Mouse (Mus musculus) embryonic fibroblast, embryonic 13.5 days (primary cell): ENCODE data around the gene Neurod1.

ENCODE experiments used
- CTCF ChIP-seq: IDR thresholded peaks from 2 replicates; pipeline ENCODE4 v1.5.1; 2011; ENCODE audit warnings: mild to moderate bottlenecking, control low read depth, low read length, moderate library complexity, borderline replicate concordance; ENCODE audit not compliant: insufficient read depth
- POLR2A ChIP-seq: IDR thresholded peaks from 2 replicates; pipeline ENCODE4 v1.6.1; 2011; ENCODE audit warnings: low read depth, mild to moderate bottlenecking, control low read depth, low read length, moderate library complexity

DNA sequence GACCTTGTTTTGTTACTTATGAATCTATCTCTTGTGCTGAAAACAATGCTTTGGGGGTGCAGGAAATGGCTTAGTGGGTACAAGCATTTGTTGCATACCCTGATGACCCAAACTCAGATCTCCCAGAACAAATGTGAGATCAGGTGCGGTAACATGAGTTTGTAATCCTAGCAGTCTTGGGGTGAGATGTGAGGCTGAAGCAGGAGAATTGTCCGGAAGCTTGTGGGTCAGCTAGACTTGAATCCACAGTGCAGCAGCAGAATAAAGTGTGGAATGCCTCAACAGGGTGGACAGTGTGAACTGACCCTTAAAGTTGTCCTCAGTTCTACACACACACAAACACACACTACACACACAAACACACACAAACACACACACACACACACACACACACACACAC, 14.3 kb downstream of the Neurod1 start:
- no peak for TF ChIP-seq POLR2A
- TF ChIP-seq CTCF, result no peak
